Mouse (Mus musculus) thymus, adult 2 months (tissue): Measurements from ENCODE around the gene Tmem115.

Source experiments
- CTCF ChIP-seq: fragments of 200-500 bp; IDR thresholded peaks from 2 replicates; pipeline ENCODE4 v1.5.1; 2012; ENCODE audit warnings: mild to moderate bottlenecking, control low read depth, low read length, moderate library complexity, borderline replicate concordance; ENCODE audit not compliant: control insufficient read depth, poor library complexity, insufficient read depth; ENCODE audit errors: extremely low read depth
- POLR2A ChIP-seq: fragments of 200-500 bp; IDR thresholded peaks from 2 replicates; pipeline ENCODE4 v1.6.1; 2012; ENCODE audit warnings: mild to moderate bottlenecking, low read length, control low read depth, moderate library complexity; ENCODE audit not compliant: control insufficient read depth, poor library complexity, insufficient read depth; ENCODE audit errors: extremely low read depth

DNA sequence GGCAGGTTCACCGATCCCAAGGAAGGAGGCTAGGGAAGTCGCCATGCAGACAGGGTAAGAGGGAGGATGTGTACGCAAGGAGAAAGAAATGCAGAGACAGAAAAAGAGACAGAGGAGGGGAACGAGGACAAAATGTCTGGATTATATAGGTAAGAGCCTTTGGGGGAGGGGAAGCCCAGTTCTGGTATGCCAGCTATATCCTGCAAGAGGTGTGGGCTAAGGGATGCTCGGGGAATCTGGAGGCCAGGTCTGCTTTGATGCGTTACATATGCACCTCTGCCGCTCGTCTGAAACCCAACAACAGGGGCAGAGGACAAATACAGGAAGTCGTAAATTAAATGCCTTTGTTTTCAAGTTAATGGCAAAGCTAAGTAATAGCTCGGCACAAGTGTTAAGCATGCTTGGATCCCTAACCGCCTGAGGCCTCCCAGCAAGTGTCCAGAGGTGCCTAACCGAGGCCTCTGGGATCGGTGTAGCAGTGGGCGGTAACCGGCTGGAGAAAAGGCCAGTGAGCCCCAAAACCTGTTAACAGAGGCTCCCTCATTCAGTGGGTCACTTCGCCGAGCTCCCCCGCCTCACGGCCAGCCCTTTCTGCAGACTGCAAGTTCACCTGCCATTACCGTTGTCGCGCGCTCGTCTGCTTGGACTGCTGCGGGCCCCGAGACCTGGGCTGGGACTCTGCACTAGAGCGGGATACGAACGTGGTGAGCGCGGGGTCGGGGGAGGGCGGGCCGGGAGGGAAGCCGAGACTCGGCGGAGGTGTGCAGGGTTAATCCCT, 20.0 kb downstream of the Tmem115 start:
- 0 out of 2 replicates have a peak, but pooled peaks have one; percentile 13 for TF ChIP-seq CTCF
- no peak for TF ChIP-seq POLR2A
